Mouse (Mus musculus) CH12.LX (cell line): ENCODE results near the gene Grb2.

ENCODE experiments used
- CHD2 ChIP-seq: IDR thresholded peaks from 2 replicates; pipeline ENCODE4 v1.6.1; 2011; ENCODE audit warnings: low read length, improper control_type of control experiment
- CTCF ChIP-seq, 2 experiments: IDR thresholded peaks in 1 of 2; conservative IDR thresholded peaks in 1 of 2; 2 replicates each; pipeline ENCODE4 v1.5.1; 2011 to 2012; ENCODE audit warnings: low read depth in 2 of 2, low read length in 2 of 2, improper control_type of control experiment in 1 of 2, inconsistent platforms in 1 of 2, mild to moderate bottlenecking in 1 of 2, moderate library complexity in 1 of 2
- MAFK ChIP-seq: IDR thresholded peaks from 2 replicates; pipeline ENCODE4 v1.6.1; 2011; ENCODE audit warnings: low read length, improper control_type of control experiment; ENCODE audit not compliant: insufficient replicate concordance
- RAD21 ChIP-seq: IDR thresholded peaks from 2 replicates; pipeline ENCODE4 v1.6.1; 2011; ENCODE audit warnings: low read depth, mild to moderate bottlenecking, low read length, improper control_type of control experiment, moderate library complexity
- SIN3A ChIP-seq: IDR thresholded peaks from 2 replicates; pipeline ENCODE4 v1.6.1; 2012; ENCODE audit warnings: low read length, improper control_type of control experiment, inconsistent platforms
- TBP ChIP-seq: conservative IDR thresholded peaks from 2 replicates; pipeline ENCODE4 v1.6.1; 2011; ENCODE audit warnings: low read depth, low read length, improper control_type of control experiment
- TCF12 ChIP-seq: IDR thresholded peaks from 2 replicates; pipeline ENCODE4 v1.6.1; 2014; ENCODE audit warnings: low read depth, mild to moderate bottlenecking, inconsistent platforms, low read length, improper control_type of control experiment

DNA sequence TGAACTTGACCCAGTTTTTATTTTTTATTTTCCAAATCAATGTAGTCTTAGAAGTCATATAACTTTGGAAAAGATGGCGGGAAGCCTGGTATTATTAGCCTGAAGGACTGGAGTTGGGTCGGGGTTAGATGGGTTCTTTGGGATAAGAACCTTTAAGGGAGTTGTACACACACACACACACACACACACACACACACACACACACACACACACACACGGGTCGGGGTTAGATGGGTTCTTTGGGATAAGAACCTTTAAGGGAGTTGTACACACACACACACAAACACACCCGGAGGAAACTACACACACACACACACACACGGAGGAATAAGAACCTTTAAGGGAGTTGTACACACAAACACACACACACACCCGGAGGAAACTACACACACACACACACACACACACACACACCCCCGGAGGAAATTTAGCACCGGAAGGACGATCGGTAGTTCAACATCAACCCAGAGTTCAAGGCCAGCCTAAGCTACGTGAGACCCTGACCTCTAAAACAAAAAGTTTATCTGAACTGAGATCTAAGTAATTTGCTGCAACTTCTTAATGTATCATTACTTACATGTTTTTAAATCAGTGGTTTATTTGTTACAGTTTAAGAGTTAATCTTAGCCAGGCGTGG, 79.8 kb downstream of the Grb2 start:
- TF ChIP-seq MAFK (no peak), RAD21 (no peak), CTCF (conservative IDR thresholded peaks at IDR 0.05 in 1 of 2, IDR thresholded peaks at IDR 0.05 in 1 of 2; ENCODE audit: low read depth in 2 of 2, low read length in 2 of 2) (no peak), CHD2 (no peak), TBP (no peak), TCF12 (no peak), SIN3A (no peak)
